Mouse (Mus musculus) CH12.LX (cell line): ENCODE measurements around the gene Rap1gds1. TPM values are rescaled to one million over a fixed set of nuclear protein-coding genes. Genes with fewer than 3 reads are reported as not detected.

Experiments used
- DNase-seq: peaks from one replicate; pipeline ENCODE4 v3.0.0-alpha.2; 2013; ENCODE audit errors: extremely low read depth
- H3K27ac ChIP-seq: 2 replicates; pipeline ENCODE4 v1.5.1; 2012; ENCODE audit warnings: low read depth, mild to moderate bottlenecking, control low read depth, moderate library complexity; ENCODE audit not compliant: insufficient read depth
- H3K27me3 ChIP-seq: replicated peaks from 2 replicates; pipeline ENCODE3; 2012; ENCODE audit warnings: inconsistent platforms
- H3K36me3 ChIP-seq, 2 experiments: replicated peaks in 1 of 2; 2 replicates each; pipeline versions ENCODE3 to v1.6.1; 2012; ENCODE audit warnings: inconsistent platforms in 1 of 2, low read length in 1 of 2, mild to moderate bottlenecking in 1 of 2, mixed read lengths in 1 of 2, moderate library complexity in 1 of 2; ENCODE audit not compliant: control insufficient read depth in 1 of 2, insufficient read depth in 1 of 2
- H3K4me1 ChIP-seq, 2 experiments: 2 replicates each; pipeline ENCODE4 v1.6.1; 2012; ENCODE audit warnings: inconsistent platforms in 1 of 2, moderate library complexity in 1 of 2; ENCODE audit not compliant: insufficient read depth in 2 of 2, control insufficient read depth in 1 of 2
- H3K4me2 ChIP-seq: 2 replicates; pipeline ENCODE4 v1.6.1; 2012; ENCODE audit warnings: low read depth, mild to moderate bottlenecking, control low read depth; ENCODE audit not compliant: poor library complexity, insufficient read depth, severe bottlenecking
- H3K4me3 ChIP-seq, 3 experiments: fragments of 150-350 bp in 1 of 3; sonication (generic) in 1 of 3; replicated peaks in 1 of 3; 2 replicates each; pipeline versions ENCODE3 to v1.5.1; 2011 to 2012; ENCODE audit warnings: low read depth in 2 of 3, low read length in 2 of 3, mild to moderate bottlenecking in 2 of 3, moderate library complexity in 2 of 3, control low read depth in 1 of 3, improper control_type of control experiment in 1 of 3, inconsistent platforms in 1 of 3, mixed read lengths in 1 of 3; ENCODE audit not compliant: poor library complexity in 1 of 3
- H3K79me2 ChIP-seq: replicated peaks from 2 replicates; pipeline ENCODE4 v1.6.1; 2012; ENCODE audit warnings: mild to moderate bottlenecking, moderate library complexity; ENCODE audit not compliant: control insufficient read depth, poor library complexity, insufficient read depth, severe bottlenecking; ENCODE audit errors: extremely low read depth
- H3K9ac ChIP-seq: 2 replicates; pipeline ENCODE4 v1.6.1; 2012; ENCODE audit warnings: low read depth, mild to moderate bottlenecking, control low read depth, moderate library complexity; ENCODE audit not compliant: insufficient read depth
- H3K9me3 ChIP-seq: replicated peaks from 2 replicates; pipeline ENCODE3; 2012; ENCODE audit warnings: low read length, inconsistent platforms, mixed read lengths
- BHLHE40 ChIP-seq: IDR thresholded peaks from 2 replicates; pipeline ENCODE4 v1.6.1; 2011; ENCODE audit warnings: mild to moderate bottlenecking, low read depth, low read length, improper control_type of control experiment
- CHD1 ChIP-seq: IDR thresholded peaks from 2 replicates; pipeline ENCODE4 v1.6.1; 2012; ENCODE audit warnings: low read depth, low read length, improper control_type of control experiment, inconsistent platforms
- CHD2 ChIP-seq: IDR thresholded peaks from 2 replicates; pipeline ENCODE4 v1.6.1; 2011; ENCODE audit warnings: low read length, improper control_type of control experiment
- E2F4 ChIP-seq: IDR thresholded peaks from 2 replicates; pipeline ENCODE4 v1.6.1; 2011; ENCODE audit warnings: low read depth, low read length, improper control_type of control experiment; ENCODE audit not compliant: insufficient replicate concordance
- ELF1 ChIP-seq: IDR thresholded peaks from 2 replicates; pipeline ENCODE4 v1.6.1; 2014; ENCODE audit warnings: low read depth, mild to moderate bottlenecking, inconsistent platforms, low read length, improper control_type of control experiment
- EP300 ChIP-seq: IDR thresholded peaks from 2 replicates; pipeline ENCODE4 v1.6.1; 2011; ENCODE audit warnings: low read length, improper control_type of control experiment
- ETS1 ChIP-seq: conservative IDR thresholded peaks from 2 replicates; pipeline ENCODE4 v1.6.1; 2012; ENCODE audit warnings: low read depth, mild to moderate bottlenecking, inconsistent platforms, low read length, improper control_type of control experiment, moderate library complexity
- IRF4 ChIP-seq: IDR thresholded peaks from 2 replicates; pipeline ENCODE4 v1.6.1; 2014; ENCODE audit warnings: low read depth, mild to moderate bottlenecking, inconsistent platforms, low read length, improper control_type of control experiment
- JUN ChIP-seq: IDR thresholded peaks from 2 replicates; pipeline ENCODE4 v1.6.1; 2011; ENCODE audit warnings: low read depth, mild to moderate bottlenecking, low read length, improper control_type of control experiment, moderate library complexity; ENCODE audit not compliant: insufficient read depth
- JUND ChIP-seq: conservative IDR thresholded peaks from 2 replicates; pipeline ENCODE4 v1.6.1; 2011; ENCODE audit warnings: low read depth, low read length, improper control_type of control experiment
- KAT2A ChIP-seq: IDR thresholded peaks from 2 replicates; pipeline ENCODE4 v1.6.1; 2012; ENCODE audit warnings: low read length, improper control_type of control experiment, inconsistent platforms; ENCODE audit not compliant: insufficient replicate concordance
- MAX ChIP-seq: IDR thresholded peaks from 2 replicates; pipeline ENCODE4 v1.6.1; 2011; ENCODE audit warnings: low read length, improper control_type of control experiment
- MEF2A ChIP-seq: IDR thresholded peaks from 2 replicates; pipeline ENCODE4 v1.6.1; 2014; ENCODE audit warnings: low read depth, mild to moderate bottlenecking, inconsistent platforms, low read length, improper control_type of control experiment, borderline replicate concordance
- MXI1 ChIP-seq: IDR thresholded peaks from 2 replicates; pipeline ENCODE4 v1.6.1; 2011; ENCODE audit warnings: mild to moderate bottlenecking, low read depth, low read length, improper control_type of control experiment
- MYC ChIP-seq: IDR thresholded peaks from 2 replicates; pipeline ENCODE4 v1.6.1; 2011; ENCODE audit warnings: low read depth, mild to moderate bottlenecking, improper control_type of control experiment, low read length
- NELFE ChIP-seq: IDR thresholded peaks from 2 replicates; pipeline ENCODE4 v1.6.1; 2011; ENCODE audit warnings: low read depth, low read length, improper control_type of control experiment
- POLR2A ChIP-seq: IDR thresholded peaks from 2 replicates; pipeline ENCODE4 v1.6.1; 2011; ENCODE audit warnings: low read depth, mild to moderate bottlenecking, improper control_type of control experiment, low read length
- POLR2AphosphoS2 ChIP-seq: IDR thresholded peaks from 2 replicates; pipeline ENCODE4 v1.6.1; 2011; ENCODE audit warnings: low read depth, low read length, improper control_type of control experiment
- RCOR1 ChIP-seq: conservative IDR thresholded peaks from 2 replicates; pipeline ENCODE4 v1.6.1; 2012; ENCODE audit warnings: low read depth, mild to moderate bottlenecking, inconsistent platforms, low read length, improper control_type of control experiment
- SIN3A ChIP-seq: IDR thresholded peaks from 2 replicates; pipeline ENCODE4 v1.6.1; 2012; ENCODE audit warnings: low read length, improper control_type of control experiment, inconsistent platforms
- SMC3 ChIP-seq: IDR thresholded peaks from 2 replicates; pipeline ENCODE4 v1.6.1; 2011; ENCODE audit warnings: low read depth, low read length, improper control_type of control experiment
- TBP ChIP-seq: conservative IDR thresholded peaks from 2 replicates; pipeline ENCODE4 v1.6.1; 2011; ENCODE audit warnings: low read depth, low read length, improper control_type of control experiment
- TCF12 ChIP-seq: IDR thresholded peaks from 2 replicates; pipeline ENCODE4 v1.6.1; 2014; ENCODE audit warnings: low read depth, mild to moderate bottlenecking, inconsistent platforms, low read length, improper control_type of control experiment
- UBTF ChIP-seq: IDR thresholded peaks from 2 replicates; pipeline ENCODE4 v1.6.1; 2012; ENCODE audit warnings: low read depth, mild to moderate bottlenecking, inconsistent platforms, low read length, improper control_type of control experiment, moderate library complexity
- USF1 ChIP-seq: IDR thresholded peaks from 2 replicates; pipeline ENCODE4 v1.6.1; 2014; ENCODE audit warnings: low read depth, mild to moderate bottlenecking, inconsistent platforms, low read length, improper control_type of control experiment
- USF2 ChIP-seq: conservative IDR thresholded peaks from 2 replicates; pipeline ENCODE4 v1.6.1; 2011; ENCODE audit warnings: low read depth, low read length, improper control_type of control experiment
- ZMIZ1 ChIP-seq: IDR thresholded peaks from 2 replicates; pipeline ENCODE4 v1.6.1; 2012; ENCODE audit warnings: low read depth, mild to moderate bottlenecking, inconsistent platforms, low read length, improper control_type of control experiment
- ZNF384 ChIP-seq: IDR thresholded peaks from 2 replicates; pipeline ENCODE4 v1.6.1; 2012; ENCODE audit warnings: low read depth, low read length, improper control_type of control experiment, inconsistent platforms
- dilution Hi-C: fragments of 300-500 bp; cut with MboI; formaldehyde crosslinking; loops from 2 replicates; pipeline ENCODE4 v1.14.3; 2020; ENCODE audit warnings: low sequenced_read_pairs; ENCODE audit not compliant: extremely low pct_unique_long_range_greater_than_20kb, extremely low pct_ligation_motif_present
- in situ Hi-C: fragments of 300-500 bp; cut with MboI; formaldehyde crosslinking; loops from 3 replicates; pipeline ENCODE4 v1.14.3; 2019; ENCODE audit warnings: low sequenced_read_pairs, low pct_ligation_motif_present, low pct_unique_long_range_greater_than_20kb, mixed read lengths
- polyA plus RNA-seq: library from polyadenylated mRNA; unstranded; fragments of >175 nt; gene quantifications from 2 replicates; pipeline ENCODE4 v1.2.1, GENCODE M21; 2012; ENCODE audit warnings: low read depth; ENCODE audit not compliant: insufficient read length
- total RNA-seq, 2 experiments: library from RNA; depleted of rRNA; stranded (reverse); fragments of 300-350 nt in 1 of 2; fragments of >200 nt in 1 of 2; gene quantifications; 2 replicates each; pipeline ENCODE4 v1.2.3; 2012 to 2014

The Rap1gds1 gene
- total and polyA plus RNA-seq, 3 experiments, result 24.4 to 36.7 (median 26.3) TPM

DNA sequence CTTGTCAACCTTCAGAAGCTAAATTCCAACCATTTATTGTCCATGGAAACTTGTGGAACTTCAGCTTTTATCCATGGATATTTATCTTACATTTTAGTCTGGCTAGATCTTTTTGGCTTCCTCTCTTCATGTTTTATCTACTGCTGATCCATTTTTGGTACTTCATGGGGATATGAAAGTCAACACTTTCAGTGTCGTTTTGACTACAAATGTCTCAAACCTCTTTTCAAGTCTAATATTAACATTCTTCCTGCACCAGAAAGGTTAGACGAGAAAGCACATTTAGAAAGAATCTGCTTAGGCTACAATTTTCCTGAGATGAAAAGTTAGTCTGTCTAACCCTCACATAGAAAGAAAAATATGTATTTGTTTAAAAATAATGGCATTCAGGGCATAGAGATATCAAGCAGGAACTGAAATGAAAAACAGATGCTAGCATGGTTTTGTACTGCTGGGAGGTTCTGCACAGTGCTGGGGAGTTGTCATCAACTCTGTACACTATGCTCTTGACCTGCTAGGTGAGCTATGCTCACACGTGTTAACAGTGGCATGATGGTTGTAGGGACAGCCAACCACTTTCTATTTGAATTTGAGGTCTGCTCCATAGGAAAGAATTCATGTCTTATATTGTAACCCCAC, 37.5 kb upstream of the Rap1gds1 start:
- peak; percentile 54 for DNase-seq
- no peak for TF ChIP-seq KAT2A
- peak; percentile 64 for TF ChIP-seq BHLHE40
- peak; percentile 95 for TF ChIP-seq IRF4
- TF ChIP-seq TBP, result 0 out of 2 replicates have a peak, but pooled peaks have one; percentile 25
- no peak for TF ChIP-seq ETS1
- no peak for TF ChIP-seq E2F4
- TF ChIP-seq JUND, result peak; percentile 87
- TF ChIP-seq CHD2, result peak; percentile 5; the same call in 1 of the 2 replicates
- TF ChIP-seq RCOR1, result no peak
- TF ChIP-seq MAX, result peak; percentile 85
- TF ChIP-seq ELF1, result no peak
- TF ChIP-seq TCF12, result no peak
- TF ChIP-seq SMC3, result no peak
- TF ChIP-seq MYC, result peak; percentile 61
- TF ChIP-seq USF1, result no peak
- TF ChIP-seq ZMIZ1, result no peak
- no peak for TF ChIP-seq POLR2A
- TF ChIP-seq NELFE, result no peak
- TF ChIP-seq POLR2AphosphoS2, result no peak
- TF ChIP-seq UBTF, result no peak
- 0 out of 2 replicates have a peak, but pooled peaks have one; percentile 5 for TF ChIP-seq USF2
- peak; percentile 96; the same call in 1 of the 2 replicates for TF ChIP-seq MEF2A
- TF ChIP-seq MXI1, result peak; percentile 71; the same call in 1 of the 2 replicates
- peak; percentile 97 for TF ChIP-seq EP300
- TF ChIP-seq ZNF384, result no peak
- TF ChIP-seq JUN, result peak; percentile 78
- TF ChIP-seq SIN3A, result peak; percentile 47; the same call in 1 of the 2 replicates
- no peak for TF ChIP-seq CHD1
- Histone ChIP-seq H3K9ac (no peak overlapping the region), H3K4me1 (peaks cover 7 to 37% of the 10 kb centered on the region in 2 experiments; a peak in 3 of 4 replicates), H3K79me2 (no peaks in the 10 kb centered on the region), H3K9me3 (no peaks in the 10 kb centered on the region), H3K36me3 (no peaks in the 10 kb centered on the region), H3K27me3 (no peaks in the 10 kb centered on the region), H3K27ac (no peak overlapping the region), H3K4me2 (peak overlapping the region; percentile 22; the same call in 1 of the 2 replicates), H3K4me3 (no peak overlapping the region)
- dilution Hi-C loops, result no loop called here
- in situ Hi-C loops, result no loop called here
